Comparison of ENCODE assay signal across 12 mouse cellular contexts in the genomic region with DNA sequence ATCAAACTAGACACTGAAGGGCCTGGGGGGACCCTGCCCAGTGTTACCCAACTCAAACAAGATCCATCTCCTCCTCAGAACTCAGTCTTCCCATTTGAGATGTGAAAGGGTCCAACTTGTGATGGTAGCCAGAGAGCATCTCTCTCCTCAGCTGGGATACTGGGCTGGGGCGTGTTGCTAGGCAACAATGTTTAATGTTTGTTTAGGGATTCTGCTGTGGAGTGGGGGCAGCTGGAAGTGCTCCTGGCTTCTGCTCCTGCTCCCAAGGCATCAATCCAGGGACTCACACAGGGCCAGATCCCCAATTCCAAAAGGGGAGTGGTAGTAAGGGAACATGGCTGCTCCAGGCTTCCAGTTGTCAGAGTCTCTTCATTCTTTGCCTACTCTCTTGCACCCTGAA.
DNase-seq lines count a peak whose midpoint lies in the region; ATAC-seq and TF ChIP-seq lines count a peak whose summit lies in the region.
"Had no signal": no experiment of that assay in that cellular context is flagged by ENCODE, and none has a peak within 500 bp of the region (broad histone marks: within the 10 kb centered on the region; RNA-seq: fewer than 3 reads in every experiment).

No protein-coding gene starts in this region.

- no peak for TF ChIP-seq CTCF in thymus, adult 2 months (IDR thresholded peaks at IDR 0.05; ENCODE audit: borderline replicate concordance, control insufficient read depth, extremely low read depth, insufficient read depth, low read length, poor library complexity)

- DNase-seq in frontal cortex, postnatal 10 days (ENCODE audit: low spot score in 2 of 2) = no peak
- DNase-seq in midbrain, embryonic 14.5 days = peak; percentile 52
- DNase-seq in midbrain, embryonic 11.5 days (ENCODE audit: low spot score, missing footprints) = no peak
- DNase-seq in gastrocnemius, postnatal 25 days = peak; percentile 53
- DNase-seq in lung, postnatal 25 days (ENCODE audit: low spot score) = peak; percentile 14
- DNase-seq in cerebellum, adult 8-10 months = no peak
- DNase-seq in thymus, adult 2 months = no peak

- H3K27ac ChIP-seq in midbrain, embryonic 14.5 days (replicated peaks; ENCODE audit: low read depth, low read length) = no peak overlapping the region
- H3K27ac ChIP-seq in midbrain, embryonic 11.5 days (ENCODE audit: low read depth, low read length) = no peak overlapping the region
- no peak overlapping the region for H3K27ac ChIP-seq in thymus, adult 2 months (ENCODE audit: control insufficient read depth, insufficient read depth, low read length)
- H3K27ac ChIP-seq: embryonic facial prominence, embryonic 13.5 days; kidney, embryonic 15.5 days; limb, embryonic 12.5 days had no signal

- no peaks in the 10 kb centered on the region for H3K36me3 ChIP-seq in midbrain, embryonic 14.5 days (ENCODE audit: control insufficient read depth, insufficient read depth, low read length)
- H3K36me3 ChIP-seq in midbrain, embryonic 11.5 days (ENCODE audit: control insufficient read depth, insufficient read depth, low read length) = no peaks in the 10 kb centered on the region
- H3K36me3 ChIP-seq in thymus, adult 2 months (ENCODE audit: control insufficient read depth, insufficient read depth, low read length) = no peaks in the 10 kb centered on the region
- H3K36me3 ChIP-seq: embryonic facial prominence, embryonic 13.5 days; kidney, embryonic 15.5 days; limb, embryonic 12.5 days had no signal

- 71% methylated on average over 1 of the region's 1 CpGs for WGBS in midbrain, embryonic 14.5 days
- WGBS in midbrain, embryonic 11.5 days = 71% methylated on average over 1 of the region's 1 CpGs
- 87% methylated on average over 1 of the region's 1 CpGs for WGBS in thymus, adult 2 months

- no peaks in the 10 kb centered on the region for H3K9me3 ChIP-seq in midbrain, embryonic 14.5 days (ENCODE audit: control insufficient read depth, low read length)
- no peaks in the 10 kb centered on the region for H3K9me3 ChIP-seq in midbrain, embryonic 11.5 days (ENCODE audit: control insufficient read depth, low read length)
- H3K9me3 ChIP-seq: embryonic facial prominence, embryonic 13.5 days; kidney, embryonic 15.5 days had no signal

- peak; percentile 47; the same call in 1 of the 2 replicates for ATAC-seq in frontal cortex, adult (ENCODE audit: low TSS enrichment)
- ATAC-seq in midbrain, embryonic 14.5 days (ENCODE audit: low FRiP score, low TSS enrichment) = no peak
- ATAC-seq in midbrain, embryonic 11.5 days (ENCODE audit: low FRiP score) = no peak
- ATAC-seq: Patski had no signal

- H3K4me3 ChIP-seq in midbrain, embryonic 14.5 days (replicated peaks; ENCODE audit: low read depth, low read length) = no peak overlapping the region
- no peak overlapping the region for H3K4me3 ChIP-seq in midbrain, embryonic 11.5 days (ENCODE audit: low read depth, low read length)
- H3K4me3 ChIP-seq in thymus, adult 2 months (ENCODE audit: control insufficient read depth, insufficient read depth, low read length) = no peak overlapping the region
- H3K4me3 ChIP-seq: embryonic facial prominence, embryonic 13.5 days; kidney, embryonic 15.5 days; limb, embryonic 12.5 days had no signal

- H3K4me2 ChIP-seq in midbrain, embryonic 14.5 days (ENCODE audit: low read length) = no peak overlapping the region
- no peak overlapping the region for H3K4me2 ChIP-seq in midbrain, embryonic 11.5 days
- H3K4me2 ChIP-seq: embryonic facial prominence, embryonic 13.5 days; kidney, embryonic 15.5 days; limb, embryonic 12.5 days had no signal

- no peaks in the 10 kb centered on the region for H3K4me1 ChIP-seq in midbrain, embryonic 14.5 days (ENCODE audit: control insufficient read depth, insufficient read depth, low read length)
- H3K4me1 ChIP-seq in midbrain, embryonic 11.5 days (ENCODE audit: control insufficient read depth, insufficient read depth, low read length) = no peaks in the 10 kb centered on the region
- H3K4me1 ChIP-seq in thymus, adult 2 months (replicated peaks; ENCODE audit: control insufficient read depth, insufficient read depth, low read length) = no peaks in the 10 kb centered on the region
- H3K4me1 ChIP-seq: embryonic facial prominence, embryonic 13.5 days had no signal

- TF ChIP-seq POLR2A in thymus, adult 2 months (IDR thresholded peaks at IDR 0.05; ENCODE audit: control insufficient read depth, extremely low read depth, insufficient read depth, low read length, poor library complexity) = no peak

- H3K9ac ChIP-seq in midbrain, embryonic 14.5 days (replicated peaks; ENCODE audit: low read length) = no peak overlapping the region
- no peak overlapping the region for H3K9ac ChIP-seq in midbrain, embryonic 11.5 days (ENCODE audit: low read length)
- H3K9ac ChIP-seq: embryonic facial prominence, embryonic 13.5 days; kidney, embryonic 15.5 days; limb, embryonic 12.5 days had no signal

- no peaks in the 10 kb centered on the region for H3K27me3 ChIP-seq in midbrain, embryonic 14.5 days (ENCODE audit: control insufficient read depth, insufficient read depth, low read length)
- H3K27me3 ChIP-seq in midbrain, embryonic 11.5 days (ENCODE audit: control insufficient read depth, insufficient read depth, low read length) = no peaks in the 10 kb centered on the region
- H3K27me3 ChIP-seq in thymus, adult 2 months (ENCODE audit: control insufficient read depth, insufficient read depth, low read length) = no peaks in the 10 kb centered on the region
- H3K27me3 ChIP-seq: embryonic facial prominence, embryonic 13.5 days; kidney, embryonic 15.5 days; limb, embryonic 12.5 days had no signal

Comparison
In these comparisons a context has a peak if more than half of its experiments do, and no peak if none do; other contexts are left out.
1. DNase-seq: peak in midbrain, embryonic 14.5 days (single experiment), gastrocnemius, postnatal 25 days (single experiment) and lung, postnatal 25 days (single experiment); none in frontal cortex, postnatal 10 days (0 of 2), midbrain, embryonic 11.5 days (single experiment), cerebellum, adult 8-10 months (single experiment) and thymus, adult 2 months (single experiment).